Mouse (Mus musculus) megakaryocyte, embryonic 14.5 days (primary cell): ENCODE data around the gene Cachd1. TPM values are rescaled to one million over a fixed set of nuclear protein-coding genes. Genes with fewer than 3 reads are reported as not detected.

Experiments used
- H3K27me3 ChIP-seq: replicated peaks from 2 replicates; pipeline ENCODE3; 2012; ENCODE audit warnings: inconsistent platforms
- H3K36me3 ChIP-seq: replicated peaks from 2 replicates; pipeline ENCODE3; 2012; ENCODE audit warnings: low read length, inconsistent platforms, mixed read lengths
- H3K4me1 ChIP-seq: 2 replicates; pipeline ENCODE4 v1.6.1; 2012; ENCODE audit warnings: inconsistent platforms
- H3K4me3 ChIP-seq: replicated peaks from 2 replicates; pipeline ENCODE3; 2012; ENCODE audit warnings: moderate library complexity, mild to moderate bottlenecking, inconsistent platforms
- H3K9me3 ChIP-seq: 2 replicates; pipeline ENCODE4 v1.6.1; 2012; ENCODE audit warnings: inconsistent platforms
- FLI1 ChIP-seq: IDR thresholded peaks from 2 replicates; pipeline ENCODE4 v1.6.1; 2012; ENCODE audit warnings: low read length, inconsistent platforms, mixed read lengths
- GATA1 ChIP-seq: IDR thresholded peaks from 3 replicates; pipeline ENCODE4 v1.6.1; 2012; ENCODE audit warnings: mixed read lengths, low read length, inconsistent platforms, borderline replicate concordance
- polyA plus RNA-seq: library from polyadenylated mRNA; stranded (reverse); fragments of >175 nt; gene quantifications from 2 replicates; pipeline ENCODE4 v1.2.3, GENCODE M21; 2012; ENCODE audit warnings: low replicate concordance; ENCODE audit not compliant: insufficient read depth

Cachd1 gene
- polyA plus RNA-seq, 1 experiment, result 1.3 TPM

DNA sequence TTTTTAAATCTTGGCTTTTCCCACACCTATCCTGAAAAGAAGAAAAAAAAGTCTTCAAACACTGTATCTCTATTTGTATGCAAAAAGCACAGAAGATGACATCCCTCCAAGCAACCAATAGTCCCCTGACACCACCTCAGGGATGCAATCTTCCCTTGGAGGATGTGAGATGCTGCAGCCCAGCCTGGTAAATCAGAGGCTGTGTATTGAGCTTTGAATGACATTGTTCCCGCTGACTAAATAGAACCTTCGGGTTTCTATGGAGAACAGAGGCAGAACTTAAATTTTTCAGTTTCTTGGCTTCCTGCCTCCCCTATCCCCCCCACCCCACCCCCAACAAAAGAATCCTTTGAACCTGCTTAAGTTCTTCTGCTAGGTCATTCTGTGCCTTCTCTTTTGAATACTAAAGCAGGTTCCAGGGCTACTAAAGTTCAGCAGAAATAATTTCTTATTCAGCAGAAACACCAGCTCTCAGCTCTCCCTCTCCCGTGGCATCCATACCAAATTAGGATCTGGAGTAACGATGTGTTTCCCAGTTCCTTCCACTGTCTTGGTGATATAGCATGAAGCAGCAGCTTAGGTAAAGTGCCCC is 219.7 kb downstream of the Cachd1 start:
- no peaks in the 10 kb centered on the region for H3K9me3 ChIP-seq
- no peaks in the 10 kb centered on the region for H3K27me3 ChIP-seq
- H3K36me3 ChIP-seq, result no peaks in the 10 kb centered on the region
- no peak overlapping the region for H3K4me3 ChIP-seq
- TF ChIP-seq GATA1, result no peak
- TF ChIP-seq FLI1, result no peak
- H3K4me1 ChIP-seq, result no peaks in the 10 kb centered on the region

DNA sequence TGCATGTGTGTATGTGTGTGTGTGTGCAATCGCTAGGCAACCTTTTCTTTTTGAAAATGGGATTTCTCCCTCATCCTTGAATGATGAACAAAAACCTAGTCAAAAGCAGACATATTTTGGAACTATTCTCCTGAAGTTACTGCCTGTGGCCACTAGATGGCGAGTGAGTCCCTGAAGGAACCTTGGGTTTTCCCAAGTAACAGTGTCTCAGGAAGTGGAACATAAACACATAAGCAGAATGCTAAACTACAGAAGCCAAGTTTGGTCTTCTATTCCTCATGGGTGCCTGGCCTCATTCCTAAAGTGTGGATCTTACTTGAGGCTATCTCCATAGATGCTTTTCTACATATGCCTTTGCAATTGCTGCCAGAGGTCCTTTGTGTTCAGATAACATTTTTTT is 221.7 kb downstream of the Cachd1 start:
- no peaks in the 10 kb centered on the region for H3K36me3 ChIP-seq
- TF ChIP-seq GATA1 (no peak), FLI1 (no peak)
- no peaks in the 10 kb centered on the region for H3K27me3 ChIP-seq
- no peaks in the 10 kb centered on the region for H3K9me3 ChIP-seq
- no peak overlapping the region for H3K4me3 ChIP-seq
- H3K4me1 ChIP-seq, result no peaks in the 10 kb centered on the region

DNA sequence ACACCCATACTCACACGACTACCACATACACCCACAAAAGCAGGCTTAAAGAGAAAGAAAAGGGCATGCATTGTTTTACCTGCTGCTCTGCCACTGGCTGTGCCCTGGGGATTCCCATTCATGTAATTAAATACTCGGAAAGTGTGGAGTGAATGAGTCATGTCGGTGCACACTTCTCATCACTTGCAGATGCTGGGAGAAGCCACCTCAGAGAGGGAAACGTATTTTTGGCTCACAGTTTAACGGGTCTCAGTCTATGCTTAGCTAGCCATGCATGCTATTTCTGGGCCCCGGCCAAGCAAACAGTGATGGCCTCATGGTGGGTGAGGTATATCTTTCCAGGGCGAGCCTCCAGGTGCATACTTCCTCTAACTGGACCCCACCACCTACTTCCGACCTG is 222.4 kb downstream of the Cachd1 start:
- Histone ChIP-seq H3K27me3 (no peaks in the 10 kb centered on the region), H3K4me3 (no peak overlapping the region), H3K9me3 (no peaks in the 10 kb centered on the region), H3K36me3 (no peaks in the 10 kb centered on the region), H3K4me1 (no peaks in the 10 kb centered on the region)
- TF ChIP-seq GATA1, result no peak
- no peak for TF ChIP-seq FLI1

DNA sequence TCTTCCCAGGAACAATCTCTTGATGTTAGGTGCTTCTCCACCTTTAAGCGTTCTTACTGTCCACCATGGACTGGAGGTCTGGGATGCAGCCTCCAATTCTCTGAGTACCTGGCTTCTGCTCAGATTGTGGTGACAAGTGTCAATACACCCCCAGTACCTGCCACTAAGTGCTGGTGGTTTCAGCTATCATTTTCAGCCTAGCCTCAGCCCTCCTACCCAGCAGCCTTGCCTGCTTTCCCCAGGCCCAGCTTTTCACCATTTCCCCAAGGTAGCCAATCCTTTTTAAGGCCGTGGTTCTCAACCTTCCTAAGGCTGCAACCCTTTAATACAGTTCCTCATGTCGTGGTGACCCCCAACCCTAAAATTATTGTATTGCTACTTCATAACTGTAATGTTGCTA is 224.1 kb downstream of the Cachd1 start:
- Histone ChIP-seq H3K36me3 (no peaks in the 10 kb centered on the region), H3K4me3 (no peak overlapping the region), H3K27me3 (no peaks in the 10 kb centered on the region), H3K4me1 (no peaks in the 10 kb centered on the region), H3K9me3 (no peaks in the 10 kb centered on the region)
- TF ChIP-seq GATA1 (no peak), FLI1 (no peak)

- H3K36me3 ChIP-seq, result no peaks in the 10 kb centered on the region
- H3K9me3 ChIP-seq, result no peaks in the 10 kb centered on the region
These were observed 224.6 kb downstream of the Cachd1 start for GRCm38 (mm10) chr4:101001073-101001472.

GRCm38 (mm10) chr4:101002961-101003360 is 226.5 kb downstream of the Cachd1 start:
- Histone ChIP-seq H3K9me3 (no peaks in the 10 kb centered on the region), H3K4me1 (no peaks in the 10 kb centered on the region), H3K36me3 (no peaks in the 10 kb centered on the region), H3K4me3 (peak overlapping the region; percentile 5), H3K27me3 (no peaks in the 10 kb centered on the region)
- TF ChIP-seq GATA1 (no peak), FLI1 (no peak)

More at GRCm38 (mm10) chr4:101001073-101001472, 224.6 kb downstream of the Cachd1 start:
- no peaks in the 10 kb centered on the region for H3K4me1 ChIP-seq
- H3K27me3 ChIP-seq, result no peaks in the 10 kb centered on the region
- TF ChIP-seq FLI1, result no peak
- H3K4me3 ChIP-seq, result no peak overlapping the region

DNA sequence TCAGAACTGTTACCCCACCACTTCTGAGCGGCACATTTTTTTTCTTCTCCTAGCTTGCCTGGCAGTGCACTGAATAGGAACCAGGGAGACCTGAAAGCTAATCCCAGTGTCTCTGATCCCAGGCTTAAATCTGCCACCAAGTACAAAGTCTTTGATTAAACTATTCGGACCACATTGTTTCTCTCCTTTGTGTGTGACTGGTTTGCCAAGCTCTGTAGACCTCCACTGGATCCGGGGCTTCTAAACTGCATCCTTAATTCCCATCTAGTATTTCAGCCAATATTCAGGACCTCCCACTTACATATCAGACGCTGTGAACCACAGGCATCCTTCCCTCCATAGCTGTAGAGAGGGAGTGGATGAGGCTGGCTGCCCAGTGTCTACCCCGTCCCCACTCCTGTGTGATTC is 231.9 kb downstream of the Cachd1 start:
- H3K4me1 ChIP-seq, result no peaks in the 10 kb centered on the region
- H3K36me3 ChIP-seq, result no peaks in the 10 kb centered on the region
- H3K27me3 ChIP-seq, result no peaks in the 10 kb centered on the region
- H3K4me3 ChIP-seq, result no peak overlapping the region
- no peak for TF ChIP-seq GATA1
- no peak for TF ChIP-seq FLI1
- H3K9me3 ChIP-seq, result no peaks in the 10 kb centered on the region

DNA sequence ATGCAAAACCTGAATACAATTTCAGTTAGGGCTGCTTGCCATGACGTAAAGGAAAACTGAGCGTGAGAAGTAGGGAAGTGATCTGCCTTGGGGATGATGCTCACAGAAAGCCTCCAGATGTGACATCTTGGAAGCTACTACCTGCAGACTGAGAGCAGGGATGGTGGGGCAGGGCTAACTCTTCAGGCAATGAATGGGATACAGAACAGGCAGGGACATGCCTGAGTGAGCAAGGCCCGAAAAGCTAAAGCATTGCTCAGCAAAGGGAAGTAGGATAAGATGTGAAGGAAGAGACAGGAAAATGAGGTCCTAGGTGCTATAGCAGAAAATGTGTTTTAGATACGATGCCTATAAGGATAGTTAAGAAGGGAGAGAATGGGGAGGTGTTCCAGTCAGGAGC is 232.6 kb downstream of the Cachd1 start:
- H3K27me3 ChIP-seq, result no peaks in the 10 kb centered on the region
- no peaks in the 10 kb centered on the region for H3K36me3 ChIP-seq
- TF ChIP-seq GATA1, result no peak
- no peak for TF ChIP-seq FLI1
- H3K4me1 ChIP-seq, result no peaks in the 10 kb centered on the region
- H3K9me3 ChIP-seq, result no peaks in the 10 kb centered on the region
- no peak overlapping the region for H3K4me3 ChIP-seq

GRCm38 (mm10) chr4:101017806-101018205 is 241.3 kb downstream of the Cachd1 start:
- no peak for TF ChIP-seq FLI1
- no peak for TF ChIP-seq GATA1
- H3K27me3 ChIP-seq, result no peaks in the 10 kb centered on the region
- no peak overlapping the region for H3K4me3 ChIP-seq
- H3K36me3 ChIP-seq, result no peaks in the 10 kb centered on the region
- H3K9me3 ChIP-seq, result peaks cover 2% of the 10 kb centered on the region
- no peaks in the 10 kb centered on the region for H3K4me1 ChIP-seq

- H3K4me1 ChIP-seq, result no peaks in the 10 kb centered on the region
These were observed 244.1 kb downstream of the Cachd1 start, which contains the start of gene Gm10577 for GRCm38 (mm10) chr4:101020596-101020995. Gene Gm10577, minus strand, starts transcription at chr4:101020696.

GRCm38 (mm10) chr4:101026566-101026965 is 250.1 kb downstream of the Cachd1 start:
- TF ChIP-seq GATA1 (no peak), FLI1 (no peak)
- no peaks in the 10 kb centered on the region for H3K4me1 ChIP-seq
- H3K27me3 ChIP-seq, result no peaks in the 10 kb centered on the region
- no peaks in the 10 kb centered on the region for H3K36me3 ChIP-seq
- H3K9me3 ChIP-seq, result peaks cover 8% of the 10 kb centered on the region
- H3K4me3 ChIP-seq, result no peak overlapping the region

More at GRCm38 (mm10) chr4:101020596-101020995, 244.1 kb downstream of the Cachd1 start, which contains the start of gene Gm10577:
- H3K9me3 ChIP-seq, result peaks cover 8% of the 10 kb centered on the region
- TF ChIP-seq GATA1, result no peak
- H3K4me3 ChIP-seq, result no peak within 1 kb of the TSS
- no peaks in the 10 kb centered on the region for H3K27me3 ChIP-seq
- no peaks in the 10 kb centered on the region for H3K36me3 ChIP-seq
